Mouse (Mus musculus) ovary, adult 18-20 months (tissue): Measurements from ENCODE around the gene Plpp3.
A peak's percentile ranks its signal among the peaks of the same experiment; 100 is the strongest.

Experiments used
- DNase-seq: peaks from one replicate; pipeline ENCODE4 v3.0.0; 2022; ENCODE audit warnings: low spot score, mixed read lengths

Gene Plpp3

DNA sequence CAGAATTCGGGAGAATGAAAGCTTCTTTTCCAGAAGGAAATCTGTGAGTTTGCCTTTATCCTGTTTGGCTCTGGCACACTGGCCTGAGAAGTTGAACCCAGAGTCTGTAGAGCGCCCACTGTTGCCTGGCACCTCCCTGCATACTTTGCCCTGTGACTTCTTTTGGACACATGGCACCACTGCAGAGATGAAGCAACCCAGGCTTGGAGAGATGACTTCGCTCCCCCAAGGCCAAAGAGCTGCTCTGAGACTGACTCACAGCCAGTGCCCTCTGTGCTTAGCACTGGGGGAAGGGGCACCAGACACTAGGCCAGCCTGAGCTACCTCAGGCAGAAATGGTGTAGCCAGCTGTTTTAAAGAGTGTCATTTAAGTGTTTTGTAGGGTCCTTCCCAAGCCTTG is 63.7 kb downstream of the Plpp3 start:
- peak; percentile 50 for DNase-seq

- no peak for DNase-seq
Measured at GRCm38 (mm10) chr4:105221256-105221840, 64.2 kb downstream of the Plpp3 start.

DNA sequence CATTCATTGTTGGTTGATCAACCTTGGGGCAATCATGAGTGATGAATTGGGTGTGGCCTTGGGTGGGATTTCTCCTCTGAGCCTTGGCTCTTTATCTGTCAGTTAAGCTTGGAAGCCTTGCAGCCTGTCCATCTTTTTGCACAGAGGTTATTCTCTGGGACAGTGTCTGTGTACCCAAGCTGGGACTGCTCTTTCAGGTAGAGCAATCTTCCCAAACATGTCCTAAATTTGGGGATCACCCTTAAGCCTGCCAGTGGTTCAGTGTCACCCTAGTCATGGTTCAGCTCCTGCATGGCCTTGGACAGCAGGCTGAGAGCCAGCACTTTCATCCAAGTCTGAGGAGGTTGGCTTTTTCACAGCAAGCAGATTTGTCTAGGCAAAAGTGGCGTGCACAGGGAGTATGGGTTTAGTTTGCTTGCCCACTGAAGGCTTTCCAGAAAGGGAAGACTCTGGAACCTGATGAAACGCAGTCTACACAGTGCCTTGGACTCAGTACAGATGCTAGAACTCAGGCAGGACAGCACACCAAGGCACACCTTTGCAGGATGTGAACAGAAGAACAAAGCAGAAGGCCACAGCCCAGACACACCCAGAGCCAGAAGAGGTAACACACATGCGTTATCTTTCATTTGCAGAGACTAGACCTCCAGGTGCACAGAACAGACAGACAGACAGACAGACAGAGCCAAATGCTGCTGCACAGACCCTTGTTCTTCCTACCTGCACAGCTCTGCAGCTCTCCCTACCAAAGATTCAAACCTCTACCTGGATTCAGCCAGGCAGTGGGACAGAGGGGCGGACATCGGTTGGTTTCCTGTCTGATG is 66.2 kb downstream of the Plpp3 start:
- DNase-seq = no peak

- no peak for DNase-seq
Measured at GRCm38 (mm10) chr4:105223925-105224300, 66.8 kb downstream of the Plpp3 start.

DNA sequence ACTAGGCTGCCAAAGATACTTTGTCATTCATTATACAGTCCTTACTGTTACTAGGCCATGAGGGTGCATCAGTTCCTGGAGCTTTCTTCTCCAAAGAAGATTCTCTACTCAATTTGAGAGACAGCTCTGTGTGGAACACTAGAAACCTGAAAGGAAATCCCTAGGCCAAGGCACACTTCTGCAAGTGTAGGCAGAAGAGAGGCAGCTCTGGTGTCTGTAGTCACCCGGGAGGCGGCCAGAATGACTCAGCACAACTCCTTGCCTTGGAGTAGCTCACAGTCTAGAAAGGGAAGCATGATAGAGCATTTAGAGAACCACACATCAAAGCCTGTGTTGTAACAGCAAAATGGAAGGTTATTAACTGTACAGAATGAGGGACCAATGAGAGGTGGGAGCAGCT is 68.4 kb downstream of the Plpp3 start:
- no peak for DNase-seq

- DNase-seq = no peak
Measured at GRCm38 (mm10) chr4:105226351-105226750, 69.2 kb downstream of the Plpp3 start.

GRCm38 (mm10) chr4:105230127-105230526 is 73.0 kb downstream of the Plpp3 start:
- DNase-seq = no peak

DNA sequence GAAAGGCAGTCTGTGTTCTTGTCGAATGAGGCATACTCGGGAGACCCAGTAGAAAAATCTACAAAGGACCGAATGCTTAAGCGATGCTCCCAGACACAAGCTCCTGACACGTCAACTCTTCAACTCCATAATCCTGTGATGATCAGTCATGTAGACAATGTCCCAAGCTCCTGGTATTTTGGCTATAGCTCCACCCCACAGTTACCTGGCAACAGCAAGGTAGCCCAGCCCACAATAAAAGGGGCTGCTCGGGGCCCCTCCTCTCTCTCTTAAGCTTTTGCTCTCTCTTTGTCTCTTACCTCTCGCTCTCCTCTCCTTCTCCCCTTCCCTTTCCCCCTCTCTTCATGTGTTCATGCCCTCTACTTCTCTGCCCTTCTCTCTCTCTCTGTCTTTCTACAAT is 83.1 kb downstream of the Plpp3 start:
- no peak for DNase-seq

GRCm38 (mm10) chr4:105244931-105245330 is 87.8 kb downstream of the Plpp3 start:
- no peak for DNase-seq

DNA sequence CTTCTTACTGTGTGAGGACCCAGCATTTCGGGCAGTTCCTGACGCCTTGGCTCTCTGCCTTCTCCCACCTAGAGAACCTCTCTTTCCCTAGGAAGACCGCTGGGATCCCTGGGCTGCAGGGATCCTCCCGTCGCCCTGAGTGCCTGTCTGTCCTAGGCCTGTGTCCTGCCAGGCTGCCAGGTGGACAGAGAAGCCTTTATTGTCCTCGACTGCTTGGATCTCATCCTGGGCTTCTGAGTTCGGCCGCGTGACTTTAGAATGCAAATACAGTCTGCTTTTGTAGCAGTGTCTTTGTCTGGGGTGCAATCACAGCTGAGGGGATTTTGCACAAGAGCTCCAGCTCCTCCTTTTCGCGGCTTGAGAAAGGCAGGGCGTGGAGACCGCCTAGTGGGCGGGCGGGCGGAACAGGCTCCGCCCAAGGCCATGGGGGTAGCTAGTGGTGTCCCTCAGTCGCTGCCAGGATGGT is 88.4 kb downstream of the Plpp3 start:
- peak; percentile 50 for DNase-seq

- no peak for DNase-seq
Measured at GRCm38 (mm10) chr4:105246331-105246730, 89.2 kb downstream of the Plpp3 start.

DNA sequence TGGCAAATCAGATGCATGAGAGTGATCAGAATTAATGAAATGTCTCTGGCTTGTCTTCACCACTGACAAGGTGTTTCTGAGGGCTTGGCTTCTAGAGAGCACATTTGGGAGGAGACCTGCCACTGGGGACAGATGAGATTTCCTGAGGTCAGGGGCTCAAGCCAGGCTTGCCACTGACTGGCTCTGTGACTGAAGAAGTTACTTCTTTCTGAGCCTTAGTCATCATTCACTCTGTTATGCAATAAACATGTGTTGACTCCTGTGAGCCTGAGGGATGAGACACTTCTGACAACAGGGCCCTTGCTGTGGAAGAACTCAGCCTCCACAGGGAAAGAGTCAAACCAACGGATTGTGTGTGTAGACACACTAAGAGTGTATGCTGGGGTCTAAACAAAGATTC is 91.0 kb downstream of the Plpp3 start:
- DNase-seq = no peak

- no peak for DNase-seq
Measured at GRCm38 (mm10) chr4:105249283-105249682, 92.1 kb downstream of the Plpp3 start.

- no peak for DNase-seq
Measured at GRCm38 (mm10) chr4:105250946-105251345, 93.8 kb downstream of the Plpp3 start.

GRCm38 (mm10) chr4:105252044-105252443 is 94.9 kb downstream of the Plpp3 start:
- DNase-seq = no peak

DNA sequence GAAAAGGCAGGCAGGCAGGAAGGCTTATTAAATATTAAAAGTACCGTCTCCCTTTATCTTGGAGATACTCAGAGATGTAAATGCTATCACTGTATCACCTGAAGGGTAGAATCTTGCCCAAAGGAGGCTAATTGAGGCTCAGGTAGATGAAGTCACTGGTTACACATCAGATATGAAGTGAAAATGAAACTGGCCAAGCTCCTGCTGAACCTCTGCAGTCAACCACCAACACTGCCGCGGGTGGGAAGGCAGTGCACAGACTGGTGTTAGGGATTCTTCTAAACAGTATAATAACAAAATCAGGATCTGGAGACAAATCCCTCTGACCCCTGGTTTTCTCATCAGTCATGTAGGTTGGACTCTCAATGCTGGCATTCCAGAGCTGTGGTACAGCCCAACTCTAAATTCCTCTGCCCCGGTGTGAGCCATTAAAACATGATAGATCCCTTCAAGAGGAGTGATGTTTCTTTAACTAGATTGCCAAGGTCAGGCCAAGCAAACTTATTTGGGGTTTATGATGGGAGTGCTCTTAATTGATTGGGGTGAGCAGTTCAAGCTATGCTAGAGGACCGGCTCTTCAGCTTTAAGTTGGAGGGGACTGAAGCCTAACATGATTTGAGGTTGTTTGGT is 95.5 kb downstream of the Plpp3 start:
- no peak for DNase-seq

DNA sequence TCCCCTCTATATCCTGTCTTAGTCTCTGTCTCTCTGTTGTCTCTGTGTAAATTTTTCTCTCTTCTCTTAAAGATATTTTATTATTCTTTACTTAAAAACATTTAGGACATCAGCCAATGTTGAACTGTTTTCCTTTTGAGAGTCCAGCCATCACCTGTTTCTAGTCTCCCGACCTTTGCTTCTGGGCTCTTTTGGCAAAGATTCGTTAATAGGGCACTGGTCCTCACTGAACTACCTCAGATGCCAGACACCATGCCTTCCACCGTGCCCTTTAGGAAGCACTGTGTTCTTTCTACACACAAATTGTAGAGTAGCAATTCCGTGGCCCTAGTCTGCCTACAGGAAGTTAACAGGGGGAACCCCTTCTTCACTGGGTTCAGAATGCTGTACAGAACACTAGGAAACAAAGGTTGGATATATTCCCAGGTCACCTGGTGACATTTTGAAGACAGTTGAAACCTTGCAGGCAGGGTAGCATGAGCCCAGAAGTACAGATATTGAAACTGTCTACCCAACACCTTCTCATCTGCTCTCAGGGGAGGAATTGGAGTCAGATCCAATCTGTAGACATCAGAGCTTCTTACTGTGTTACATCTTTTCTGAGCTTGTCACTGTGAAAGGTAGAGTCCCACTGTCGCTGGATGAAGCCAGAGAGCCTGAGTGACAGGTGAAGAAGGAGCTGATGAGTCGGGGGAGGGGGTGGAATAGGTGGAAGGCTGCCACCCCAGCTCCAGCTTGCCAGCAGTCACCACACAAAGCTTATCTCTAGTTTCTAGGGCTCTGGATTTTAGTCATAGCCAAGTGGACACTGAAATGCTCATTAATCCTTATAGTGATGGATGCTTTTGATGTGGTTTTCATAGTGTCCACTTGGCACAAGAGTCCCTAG is 96.5 kb downstream of the Plpp3 start:
- no peak for DNase-seq

- no peak for DNase-seq
Measured at GRCm38 (mm10) chr4:105254365-105254764, 97.2 kb downstream of the Plpp3 start.

GRCm38 (mm10) chr4:105255185-105255584 is 98.0 kb downstream of the Plpp3 start:
- no peak for DNase-seq

DNA sequence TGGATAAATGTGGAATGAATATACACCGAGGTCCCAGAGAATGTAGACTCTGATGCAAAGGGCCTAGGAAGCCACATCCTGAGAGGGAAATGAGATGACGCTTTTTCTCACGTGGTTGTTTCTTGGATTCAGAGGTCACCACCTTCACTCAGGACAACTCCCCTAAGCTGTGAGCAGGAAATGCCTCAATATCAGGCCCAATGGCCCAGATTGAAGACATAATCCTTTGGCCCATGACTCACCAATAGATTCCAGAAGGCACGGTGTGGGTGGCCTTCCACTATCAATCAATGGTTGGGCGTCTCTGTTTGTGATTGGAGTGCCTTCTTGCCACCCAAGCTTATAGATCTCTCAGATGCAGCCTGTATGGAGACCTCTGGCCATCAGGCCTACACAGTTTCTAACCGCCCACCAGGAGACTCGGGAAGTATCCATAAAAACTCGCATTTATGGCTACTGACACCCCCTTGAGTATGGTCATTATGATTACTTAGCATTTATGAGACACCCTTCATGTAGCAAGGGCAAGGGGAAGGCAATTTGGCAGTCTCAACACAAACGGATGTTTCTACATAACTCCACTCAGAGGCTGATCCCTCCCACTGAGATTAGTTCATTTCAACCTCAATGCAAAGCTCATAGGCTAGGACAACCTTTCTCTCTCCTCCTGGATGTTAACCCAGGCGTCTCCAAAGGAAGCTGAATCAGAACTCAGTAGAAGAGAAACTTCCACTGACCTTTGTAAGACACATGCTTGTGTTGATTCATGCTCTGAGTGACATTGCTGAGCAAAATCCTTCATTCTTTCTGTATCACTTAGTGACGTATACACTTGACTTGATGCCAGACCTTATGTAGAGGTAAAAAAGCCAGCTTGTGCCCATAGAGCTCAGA is 100.8 kb downstream of the Plpp3 start:
- DNase-seq = no peak

DNA sequence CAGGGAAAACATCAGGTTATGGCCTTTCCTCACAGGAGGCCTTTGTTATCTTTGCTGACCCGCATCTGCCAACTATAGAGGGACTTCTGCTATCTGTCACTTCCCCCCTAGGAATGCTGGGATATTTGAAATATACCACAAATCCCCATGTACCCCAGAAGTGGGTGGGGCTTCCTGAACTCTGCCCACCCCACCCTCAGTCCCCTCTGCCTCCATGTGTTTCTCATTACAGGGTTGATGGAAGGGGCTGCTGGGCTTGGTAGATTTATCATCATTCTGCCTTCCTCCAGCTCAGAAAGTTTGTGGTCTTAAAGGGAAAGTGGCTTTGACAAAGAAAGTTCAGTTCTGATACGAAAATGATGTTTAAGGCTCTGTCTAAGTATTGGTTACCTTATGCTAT is 103.2 kb downstream of the Plpp3 start:
- DNase-seq = no peak
